Mouse (Mus musculus) adrenal gland, adult (tissue): ENCODE results near the gene Slc38a4.

ENCODE experiments used
- DNase-seq, 2 experiments: peaks; one replicate each; pipeline ENCODE4 v3.0.0; 2022 to 2023; ENCODE audit warnings: low spot score in 1 of 2; ENCODE audit not compliant: inconsistent age in 2 of 2

Gene Slc38a4

DNA sequence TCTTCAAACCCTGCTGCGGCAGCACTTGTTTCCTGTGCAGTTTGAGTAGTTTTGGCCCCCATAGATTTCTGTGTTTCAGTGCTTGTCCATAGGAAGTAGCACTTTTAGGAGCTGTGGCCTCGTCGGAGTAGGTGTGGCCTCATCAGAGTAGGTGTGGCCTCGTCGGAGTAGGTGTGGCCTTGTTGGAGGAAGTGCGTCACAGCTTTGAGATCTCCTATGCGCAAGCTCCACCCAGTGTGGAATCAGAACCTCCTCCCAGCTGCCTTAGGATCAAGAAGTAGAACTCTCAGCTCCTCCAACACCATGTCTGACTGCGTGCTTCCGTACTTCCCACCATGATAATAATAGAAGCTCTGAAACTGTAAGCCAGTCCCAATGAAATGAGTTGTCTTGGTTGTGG lies 83.8 kb downstream of the Slc38a4 start:
- no peak for DNase-seq

DNA sequence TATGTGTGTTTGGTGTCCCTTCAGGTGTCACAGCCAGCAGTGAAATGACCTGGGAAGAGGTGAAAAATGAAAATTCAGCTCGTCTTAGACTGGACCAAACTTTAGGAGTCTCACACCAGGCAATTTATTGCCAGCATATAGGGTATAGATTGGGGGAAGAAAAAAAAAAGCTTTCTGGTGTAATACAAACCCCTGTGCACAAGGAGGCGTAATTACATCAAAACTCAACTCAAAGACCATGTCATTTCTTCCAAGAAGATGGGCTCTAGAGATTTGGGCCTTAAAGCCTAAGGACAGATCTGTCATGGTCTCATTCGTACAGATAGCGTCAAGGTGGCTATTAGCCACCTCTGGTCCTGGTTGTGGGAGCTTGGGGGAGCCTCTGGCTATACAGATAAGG lies 86.0 kb downstream of the Slc38a4 start:
- DNase-seq: peak in 1 of 2 experiments; percentile 34

DNA sequence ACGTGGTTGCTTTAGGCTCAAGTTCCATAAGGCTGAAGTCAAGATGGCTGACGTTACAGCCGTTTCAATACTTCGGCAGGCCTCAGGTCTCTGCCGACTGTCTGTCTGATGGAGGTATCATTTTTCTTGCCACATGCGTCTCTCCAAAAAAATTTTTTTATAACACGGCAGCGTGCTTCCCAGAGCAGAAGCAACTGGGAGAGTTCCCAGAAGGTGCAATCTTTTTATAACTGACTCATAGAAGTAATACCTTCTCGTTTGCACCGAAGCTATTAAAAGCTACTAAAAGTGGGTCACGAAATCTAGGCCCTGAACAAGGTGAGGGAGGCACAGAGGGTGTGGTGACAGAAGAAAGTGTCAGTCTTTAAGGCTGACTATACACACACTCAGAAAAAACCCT lies 87.0 kb downstream of the Slc38a4 start:
- no peak for DNase-seq

DNA sequence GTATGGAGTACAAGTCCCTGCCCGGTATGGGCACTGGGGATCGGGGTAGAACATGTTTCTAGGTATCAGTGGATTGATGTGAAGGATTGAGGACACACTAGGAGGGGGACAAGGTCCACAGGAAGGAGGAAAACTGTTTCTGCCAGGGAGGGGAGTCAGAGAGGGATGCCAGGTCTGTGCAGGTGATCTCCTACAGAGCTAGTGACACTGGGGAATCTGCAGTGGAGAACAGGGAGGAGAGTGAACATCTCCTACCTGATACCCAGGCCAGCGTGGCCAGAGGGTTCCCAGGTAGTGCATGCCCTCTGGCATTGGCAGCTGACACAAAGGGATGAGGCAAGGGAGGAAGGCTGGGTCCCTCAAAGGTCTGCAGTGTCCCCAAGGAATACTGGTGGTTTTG lies 89.4 kb downstream of the Slc38a4 start:
- DNase-seq: no peak

DNA sequence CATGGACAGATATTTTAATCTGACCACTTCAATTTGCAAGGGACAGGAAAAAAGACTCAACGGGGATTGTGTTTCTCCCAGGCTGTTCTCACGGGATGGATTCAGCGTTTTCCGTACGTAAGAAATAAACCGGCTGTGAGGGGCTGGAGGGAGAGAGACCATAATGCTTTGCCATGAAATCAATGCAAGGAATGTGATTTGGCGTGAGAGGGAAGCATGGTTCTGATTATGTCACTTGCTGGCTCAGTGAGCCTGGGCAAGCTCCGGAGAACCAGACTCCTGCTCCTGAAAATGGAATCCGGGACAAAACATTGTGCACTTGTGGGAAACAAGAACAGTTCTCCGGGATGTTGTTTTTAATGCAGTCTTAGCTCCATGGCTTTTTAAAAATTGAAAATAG lies 92.0 kb downstream of the Slc38a4 start:
- DNase-seq: no peak

GRCm38 (mm10) chr15:96963318-96963717 lies 92.4 kb downstream of the Slc38a4 start:
- no peak for DNase-seq

GRCm38 (mm10) chr15:96960343-96960742 lies 95.4 kb downstream of the Slc38a4 start:
- DNase-seq: no peak

DNA sequence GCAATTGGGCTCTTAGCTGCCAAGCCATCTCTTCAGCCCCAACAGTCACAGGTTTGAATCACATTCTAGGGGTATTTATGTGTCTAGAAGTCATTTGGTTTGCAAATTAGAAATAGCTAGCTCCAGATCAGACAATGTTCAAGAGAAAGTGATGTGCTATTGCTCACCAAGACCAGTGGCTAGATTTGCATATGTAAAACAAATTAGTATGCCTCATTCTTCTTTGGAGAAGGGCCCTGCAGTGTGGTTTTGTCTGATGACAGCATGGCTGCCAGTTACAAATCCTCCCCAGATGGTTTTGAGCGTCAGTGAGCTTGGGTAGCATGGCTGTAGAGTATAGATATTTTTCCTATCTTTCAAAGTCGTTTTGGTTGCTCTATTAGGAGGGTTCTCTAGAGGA lies 96.5 kb downstream of the Slc38a4 start:
- DNase-seq: no peak

- DNase-seq: no peak
Observed at GRCm38 (mm10) chr15:96956699-96957098, 99.1 kb downstream of the Slc38a4 start.

DNA sequence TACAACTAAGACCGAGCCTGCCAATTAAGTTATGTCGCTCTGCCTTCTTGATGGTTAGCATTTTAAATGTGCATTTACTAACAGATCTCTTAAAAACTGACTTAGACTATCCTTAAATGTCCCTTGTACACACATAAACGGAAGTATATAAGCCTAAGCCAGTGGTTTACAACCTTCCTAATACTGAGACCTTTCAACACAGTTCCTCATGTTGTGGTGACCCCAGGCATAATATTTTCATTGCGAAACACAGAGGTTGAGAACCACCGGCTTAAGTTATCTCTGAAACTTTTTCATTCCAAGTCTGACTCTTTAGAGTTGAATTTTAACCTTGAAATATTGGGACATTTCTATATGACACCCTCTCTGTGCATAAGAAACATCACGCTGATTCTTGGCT lies 101.4 kb downstream of the Slc38a4 start:
- DNase-seq: no peak

DNA sequence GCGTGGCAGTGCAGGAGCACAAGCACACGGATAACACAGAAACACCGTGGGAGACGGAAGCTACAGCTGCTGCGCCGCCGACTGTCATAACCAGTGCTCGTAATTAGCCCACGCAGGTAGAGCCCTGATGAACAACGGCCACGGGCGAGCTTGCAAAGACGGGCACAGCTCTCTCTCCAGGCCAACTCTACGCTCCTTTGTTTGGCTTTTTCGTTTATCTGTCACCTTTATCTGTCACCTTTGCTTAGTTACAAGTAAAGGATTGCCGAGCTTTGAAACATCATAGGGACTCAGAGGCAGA lies 101.9 kb downstream of the Slc38a4 start:
- DNase-seq: no peak

DNA sequence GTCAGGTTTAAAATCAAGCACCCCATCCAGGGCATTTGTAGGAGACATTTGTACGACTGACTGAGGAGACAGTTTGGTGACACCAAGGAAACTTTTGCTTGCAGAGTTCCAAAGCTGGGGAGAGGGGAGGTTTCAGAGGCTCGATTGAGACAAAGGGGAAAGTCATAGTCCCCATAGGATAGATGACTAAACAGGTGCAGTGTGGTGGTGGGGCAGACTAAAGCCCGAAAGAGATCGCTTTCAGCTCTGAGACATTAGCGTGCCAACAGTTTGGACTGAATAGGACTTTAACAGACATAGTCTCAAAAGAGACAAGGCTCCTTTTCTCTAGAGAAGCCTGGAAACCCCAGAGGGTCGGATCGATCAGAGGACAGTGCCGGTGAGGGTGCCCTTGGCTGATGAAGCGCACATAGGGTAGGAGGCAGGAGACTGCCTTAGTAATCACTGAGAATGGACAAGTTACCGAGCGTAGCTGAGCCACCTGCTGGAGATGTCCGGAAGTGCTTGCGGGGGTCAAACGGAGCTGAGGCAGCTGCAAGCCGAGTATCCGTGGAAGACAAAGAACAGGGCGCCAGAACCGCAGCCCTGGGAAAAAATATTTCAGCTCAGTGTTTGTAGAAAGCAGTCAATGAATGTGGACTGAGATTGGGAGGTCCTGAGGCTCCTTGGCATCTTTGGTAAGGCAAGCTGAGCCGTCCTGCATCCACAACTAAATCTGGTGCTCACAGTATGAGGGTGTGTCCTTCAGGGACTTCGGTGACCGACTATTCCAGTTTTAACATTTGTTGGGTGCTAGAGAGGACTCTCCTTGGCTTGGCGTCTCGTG lies 102.4 kb downstream of the Slc38a4 start:
- peak; percentile 31 to 78 for DNase-seq

- DNase-seq: no peak
Observed at GRCm38 (mm10) chr15:96952488-96952887, 103.3 kb downstream of the Slc38a4 start.

DNA sequence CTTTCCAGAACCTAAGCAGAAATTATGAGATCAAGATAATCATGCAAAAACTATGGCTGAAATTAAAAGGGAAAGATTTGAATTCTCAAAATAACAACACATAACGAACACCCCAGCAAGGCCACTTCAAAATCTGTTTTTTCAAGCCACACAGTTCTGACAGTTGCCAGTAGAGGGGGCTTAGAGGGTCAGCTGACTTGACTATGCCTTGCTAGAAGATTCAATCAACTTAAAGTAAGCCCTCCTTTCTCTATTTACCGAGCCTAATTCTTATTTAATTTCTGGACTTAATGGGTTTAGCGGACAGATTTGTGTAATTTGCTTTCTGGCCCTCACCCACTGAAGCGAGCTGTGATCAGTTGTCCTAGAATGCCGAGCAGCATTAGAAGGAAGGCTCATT lies 104.0 kb downstream of the Slc38a4 start:
- DNase-seq: no peak

DNA sequence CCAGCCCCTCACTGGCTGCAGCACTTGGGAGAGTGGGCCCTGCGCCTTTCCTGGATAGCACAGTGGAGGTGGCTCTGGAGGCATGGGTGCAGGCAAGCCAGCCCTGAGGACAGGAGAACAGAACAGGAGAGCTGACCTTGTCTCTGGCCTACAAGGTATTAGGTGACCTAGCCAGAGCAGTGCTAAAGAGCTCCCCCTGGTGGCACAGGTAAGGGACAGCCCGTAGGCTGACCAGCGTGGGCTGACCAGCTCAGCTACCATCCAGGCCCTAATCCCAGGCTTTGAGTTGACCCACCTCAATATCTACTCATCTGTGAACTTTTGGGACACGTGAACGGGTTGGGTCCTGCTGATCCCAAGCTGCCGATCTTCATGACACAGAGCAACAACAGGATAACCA lies 107.3 kb downstream of the Slc38a4 start:
- DNase-seq: peak in 1 of 2 experiments; percentile 67
